Mouse (Mus musculus) urinary bladder, adult 2 months (tissue): ENCODE results near the gene Pxdn. TPM values are rescaled to one million over a fixed set of nuclear protein-coding genes. Genes with fewer than 3 reads are reported as not detected.

ENCODE experiments used
- DNase-seq: peaks from one replicate; pipeline ENCODE4 v3.0.0; 2022; ENCODE audit warnings: low spot score
- polyA plus RNA-seq: library from polyadenylated mRNA; depleted of rRNA; stranded (reverse); fragments of >200 nt; gene quantifications from 2 replicates; pipeline ENCODE4 v1.2.3, GENCODE M21; 2012; rRNA removed

Pxdn gene
- 32.2 and 43.4 TPM in 2 replicates for polyA plus RNA-seq

- no peak for DNase-seq
These were observed at the start of gene Pxdn for GRCm38 (mm10) chr12:29937308-29937707. Gene Pxdn, plus strand, starts transcription at chr12:29937608.

- no peak for DNase-seq
These were observed 42.7 kb upstream of the Pxdn start for GRCm38 (mm10) chr12:29894669-29895068.

GRCm38 (mm10) chr12:29897533-29898085, 39.8 kb upstream of the Pxdn start:
- DNase-seq: no peak

GRCm38 (mm10) chr12:29904101-29904874, 33.1 kb upstream of the Pxdn start:
- DNase-seq: no peak

- no peak for DNase-seq
These were observed 30.4 kb upstream of the Pxdn start for GRCm38 (mm10) chr12:29907056-29907455.

GRCm38 (mm10) chr12:29916139-29916538, 21.3 kb upstream of the Pxdn start:
- no peak for DNase-seq

GRCm38 (mm10) chr12:29916807-29917206, 20.6 kb upstream of the Pxdn start:
- DNase-seq: no peak

GRCm38 (mm10) chr12:29920298-29920697, 17.1 kb upstream of the Pxdn start:
- DNase-seq: no peak

GRCm38 (mm10) chr12:29921481-29921880, 15.9 kb upstream of the Pxdn start:
- DNase-seq: no peak

- no peak for DNase-seq
These were observed 10.5 kb upstream of the Pxdn start for GRCm38 (mm10) chr12:29926896-29927295.

GRCm38 (mm10) chr12:29930591-29930990, 6.8 kb upstream of the Pxdn start:
- no peak for DNase-seq

- DNase-seq: no peak
These were observed 4.5 kb upstream of the Pxdn start for GRCm38 (mm10) chr12:29932951-29933350.

GRCm38 (mm10) chr12:29933501-29933900, 3.9 kb upstream of the Pxdn start:
- DNase-seq: no peak

GRCm38 (mm10) chr12:29934120-29934581, 3.3 kb upstream of the Pxdn start:
- DNase-seq: no peak

GRCm38 (mm10) chr12:29937851-29938375, 505 bp downstream of the Pxdn start:
- peak; percentile 38 for DNase-seq

GRCm38 (mm10) chr12:29938376-29939041, 1.1 kb downstream of the Pxdn start:
- DNase-seq: peak; percentile 49

GRCm38 (mm10) chr12:29939261-29939671, 1.9 kb downstream of the Pxdn start:
- no peak for DNase-seq

- no peak for DNase-seq
These were observed 5.0 kb downstream of the Pxdn start for GRCm38 (mm10) chr12:29942435-29942834.

GRCm38 (mm10) chr12:29944650-29945049, 7.2 kb downstream of the Pxdn start:
- no peak for DNase-seq

GRCm38 (mm10) chr12:29945182-29945743, 7.9 kb downstream of the Pxdn start:
- no peak for DNase-seq

- DNase-seq: no peak
These were observed 13.6 kb downstream of the Pxdn start for GRCm38 (mm10) chr12:29951043-29951442.

- DNase-seq: no peak
These were observed 14.1 kb downstream of the Pxdn start for GRCm38 (mm10) chr12:29951485-29951884.
